Comparison of ENCODE assay signal across 7 mouse cellular contexts in the genomic region with DNA sequence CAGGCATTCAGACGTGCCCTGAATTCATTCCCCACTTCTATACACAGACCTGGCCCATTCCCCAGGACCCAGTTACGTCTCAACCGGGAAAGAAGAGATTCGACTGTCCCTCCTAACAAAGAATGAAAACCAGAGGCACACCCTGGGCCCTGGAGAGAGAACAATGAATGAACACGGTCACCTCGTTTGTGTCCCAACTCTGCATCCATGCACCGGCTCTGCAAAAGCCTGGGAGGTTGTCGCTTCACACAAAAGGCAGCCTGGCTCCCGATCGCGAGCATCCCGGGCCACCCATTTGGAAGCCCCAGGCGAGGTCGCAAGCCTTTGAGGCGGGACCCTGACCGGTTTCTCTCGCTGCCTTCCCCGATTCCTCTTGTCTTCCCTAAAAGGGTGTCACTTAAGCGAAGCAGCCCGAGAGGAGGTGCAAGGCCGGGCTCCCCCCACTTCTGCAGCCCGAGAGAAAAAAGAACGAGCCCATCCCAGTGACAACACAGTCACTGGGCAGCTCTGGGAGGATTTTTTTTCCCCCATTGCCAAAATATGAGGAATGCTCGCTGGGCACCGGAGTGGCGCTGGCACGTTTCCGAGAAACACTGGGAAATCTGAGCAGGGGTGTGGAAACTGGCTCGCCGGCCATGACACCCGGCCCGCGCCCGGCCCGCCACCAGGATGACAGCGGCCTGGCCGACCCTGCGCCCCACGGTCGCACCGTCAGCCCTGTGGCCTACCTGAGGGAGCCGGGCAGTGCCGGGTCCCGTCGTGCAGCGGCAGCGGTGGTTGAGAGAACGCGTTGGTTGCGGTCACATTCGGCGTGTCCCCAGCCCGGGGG. TPM values are rescaled to one million over a fixed set of nuclear protein-coding genes. Genes with fewer than 3 reads are reported as not detected.
DNase-seq lines count a peak whose midpoint lies in the region; ATAC-seq lines count a peak whose summit lies in the region.

No protein-coding gene starts in this region.

- peak; percentile 78 for DNase-seq in adrenal gland, adult 8-10 months
- DNase-seq in embryo, embryonic 11 days = peak; percentile 57
- peak; percentile 80 for DNase-seq in gastrocnemius, postnatal 36 days
- peak; percentile 87 for DNase-seq in intestine, embryonic 14.5 days (ENCODE audit: low spot score)
- DNase-seq in left cerebral cortex, postnatal 36 days (ENCODE audit: low spot score in 2 of 2) = peak; percentile 73 to 75
- DNase-seq in right cerebral cortex, postnatal 36 days (ENCODE audit: low spot score in 2 of 2) = peak; percentile 29 to 31

- ATAC-seq in intestine, embryonic 14.5 days (replicated peaks; ENCODE audit: low FRiP score, low TSS enrichment, low read depth) = peak; percentile 69
- ATAC-seq in megakaryocyte-erythroid progenitor cell, adult 5-6 weeks (replicated peaks; ENCODE audit: low FRiP score, low TSS enrichment, poor library complexity, severe bottlenecking) = peak; percentile 8; the same call in 1 of the 2 replicates

- WGBS in intestine, embryonic 14.5 days = under 1% methylated on average over 48 of the region's 53 CpGs

- peak overlapping the region; percentile 98 for H3K9ac ChIP-seq in intestine, embryonic 14.5 days (ENCODE audit: low read length)

- H3K27ac ChIP-seq in intestine, embryonic 14.5 days (ENCODE audit: low read depth) = peak overlapping the region; percentile 98

- peak overlapping the region; percentile 73 for H3K4me3 ChIP-seq in intestine, embryonic 14.5 days (ENCODE audit: low read depth, low read length)

- no peaks in the 10 kb centered on the region for H3K9me3 ChIP-seq in intestine, embryonic 14.5 days (ENCODE audit: control insufficient read depth, low read length)

- H3K36me3 ChIP-seq in intestine, embryonic 14.5 days (ENCODE audit: control insufficient read depth, insufficient read depth, low read length) = no peaks in the 10 kb centered on the region

- H3K4me2 ChIP-seq in intestine, embryonic 14.5 days (ENCODE audit: low read length) = peak overlapping the region; percentile 73

- H3K4me1 ChIP-seq in intestine, embryonic 14.5 days (replicated peaks; ENCODE audit: control insufficient read depth, insufficient read depth, low read length) = peaks cover 11% of the 10 kb centered on the region

- no peaks in the 10 kb centered on the region for H3K27me3 ChIP-seq in intestine, embryonic 14.5 days (replicated peaks; ENCODE audit: control insufficient read depth, insufficient read depth, low read length)

- intact Hi-C loops in gastrocnemius, postnatal 36 days (cut with DNase I) = loop anchor here (5.0 kb wide), 1 partner anchor 53 kb away; no protein-coding TSS in a partner anchor
- intact Hi-C loops in left cerebral cortex, postnatal 36 days (cut with DNase I) = loop anchor here (5.0 kb wide), 2 partner anchors 73 to 132 kb away; partner anchors contain the start of genes Mkrn2 and Rpl32

RNA-seq across cellular contexts. Expression of gene Raf1, which starts 0.7 kb away (rescaled TPM):
- total RNA-seq in adrenal gland, adult 8-10 months (2022) = 100 to 1,000 TPM in 2 of 4 experiments, 10 to 100 TPM in 2; 88.8 to 113 (median 97.7) TPM
- 100 to 1,000 TPM; 113 to 117 TPM for total RNA-seq in gastrocnemius, postnatal 36 days (2021)
- polyA plus RNA-seq in intestine, embryonic 14.5 days (2014; fragmentation: Nextera tagmentation; extraction: Ambion mirVana) = 114 and 122 TPM in 2 replicates
- total RNA-seq in left cerebral cortex, postnatal 36 days (2021) = 10 to 100 TPM; 90.3 to 90.7 TPM
- total RNA-seq in megakaryocyte-erythroid progenitor cell, adult 5-6 weeks (2014; fragmentation: Nextera tagmentation) = 112 and 136 TPM in 2 replicates
- total RNA-seq in megakaryocyte-erythroid progenitor cell, adult 5-6 weeks (2017) = 68.6 and 77.5 TPM in 2 replicates

Comparison
In these comparisons a context has a peak if more than half of its experiments do, and no peak if none do; other contexts are left out.
1. Peak in every context shown above with its lines: DNase-seq, ATAC-seq, H3K4me3 ChIP-seq and H3K27ac ChIP-seq.
2. DNase-seq: peak in every context shown above with its lines; median percentile 87 in intestine, embryonic 14.5 days; 80 in gastrocnemius, postnatal 36 days; 78 in adrenal gland, adult 8-10 months; 74 in left cerebral cortex, postnatal 36 days; 57 in embryo, embryonic 11 days; 30 in right cerebral cortex, postnatal 36 days.